Mouse (Mus musculus): ENCODE measurements around the gene Map4k3. TPM values are rescaled to one million over a fixed set of nuclear protein-coding genes. Genes with fewer than 3 reads are reported as not detected.

Gene Map4k3
- polyA plus RNA-seq, 1 experiment from 2014 or later: 13.8 TPM

GRCm38 (mm10) chr17:80635794-80636193 lies 92.5 kb downstream of the Map4k3 start:
- Histone ChIP-seq H3K4me3 (ENCODE audit: low read depth, low read length) (no peak overlapping the region), H3K9me3 (ENCODE audit: control insufficient read depth) (no peaks in the 10 kb centered on the region), H3K4me2 (replicated peaks; ENCODE audit: low read depth) (no peak overlapping the region), H3K27me3 (replicated peaks; ENCODE audit: control insufficient read depth, insufficient read depth, low read length) (no peaks in the 10 kb centered on the region), H3K4me1 (replicated peaks; ENCODE audit: control insufficient read depth, insufficient read depth, low read length) (no peaks in the 10 kb centered on the region), H3K27ac (ENCODE audit: low read depth, low read length) (no peak overlapping the region), H3K36me3 (ENCODE audit: control insufficient read depth, insufficient read depth) (peaks cover 59% of the 10 kb centered on the region), H3K9ac (ENCODE audit: low read depth, low read length) (no peak overlapping the region)
- WGBS: 76% methylated on average over 1 of the region's 1 CpGs
- ATAC-seq: no peak
- no peak for TF ChIP-seq CTCF (IDR thresholded peaks at IDR 0.05; ENCODE audit: low read depth)

- TF ChIP-seq CTCF (IDR thresholded peaks at IDR 0.05; ENCODE audit: low read depth): peak; percentile 15; the same call in 1 of the 2 replicates
- Histone ChIP-seq H3K27ac (ENCODE audit: low read depth, low read length) (no peak overlapping the region), H3K27me3 (replicated peaks; ENCODE audit: control insufficient read depth, insufficient read depth, low read length) (no peaks in the 10 kb centered on the region), H3K4me2 (replicated peaks; ENCODE audit: low read depth) (no peak overlapping the region), H3K4me1 (replicated peaks; ENCODE audit: control insufficient read depth, insufficient read depth, low read length) (no peaks in the 10 kb centered on the region), H3K9me3 (ENCODE audit: control insufficient read depth) (no peaks in the 10 kb centered on the region), H3K36me3 (ENCODE audit: control insufficient read depth, insufficient read depth) (peaks cover 45% of the 10 kb centered on the region), H3K9ac (ENCODE audit: low read depth, low read length) (no peak overlapping the region), H3K4me3 (ENCODE audit: low read depth, low read length) (no peak overlapping the region)
- WGBS: 95% methylated on average over 5 of the region's 5 CpGs
- no peak for ATAC-seq
Observed at GRCm38 (mm10) chr17:80632846-80633245, 95.4 kb downstream of the Map4k3 start.

- H3K9me3 ChIP-seq (ENCODE audit: control insufficient read depth): no peaks in the 10 kb centered on the region
- peak; percentile 71 for ATAC-seq
- peaks cover 43% of the 10 kb centered on the region for H3K36me3 ChIP-seq (ENCODE audit: control insufficient read depth, insufficient read depth)
- H3K27ac ChIP-seq (ENCODE audit: low read depth, low read length): no peak overlapping the region
- no peak for TF ChIP-seq CTCF (IDR thresholded peaks at IDR 0.05; ENCODE audit: low read depth)
- no peak overlapping the region for H3K4me3 ChIP-seq (ENCODE audit: low read depth, low read length)
- no peak overlapping the region for H3K9ac ChIP-seq (ENCODE audit: low read depth, low read length)
- 72% methylated on average over 4 of the region's 4 CpGs for WGBS
- H3K27me3 ChIP-seq (replicated peaks; ENCODE audit: control insufficient read depth, insufficient read depth, low read length): no peaks in the 10 kb centered on the region
- H3K4me1 ChIP-seq (replicated peaks; ENCODE audit: control insufficient read depth, insufficient read depth, low read length): no peaks in the 10 kb centered on the region
- H3K4me2 ChIP-seq (replicated peaks; ENCODE audit: low read depth): no peak overlapping the region
Observed at GRCm38 (mm10) chr17:80632354-80632753, 95.9 kb downstream of the Map4k3 start.

- Histone ChIP-seq H3K4me2 (replicated peaks; ENCODE audit: low read depth) (no peak overlapping the region), H3K4me1 (replicated peaks; ENCODE audit: control insufficient read depth, insufficient read depth, low read length) (no peaks in the 10 kb centered on the region), H3K27me3 (replicated peaks; ENCODE audit: control insufficient read depth, insufficient read depth, low read length) (no peaks in the 10 kb centered on the region), H3K4me3 (ENCODE audit: low read depth, low read length) (no peak overlapping the region), H3K36me3 (ENCODE audit: control insufficient read depth, insufficient read depth) (peaks cover 42% of the 10 kb centered on the region), H3K9me3 (ENCODE audit: control insufficient read depth) (no peaks in the 10 kb centered on the region), H3K9ac (ENCODE audit: low read depth, low read length) (no peak overlapping the region), H3K27ac (ENCODE audit: low read depth, low read length) (no peak overlapping the region)
- no peak for ATAC-seq
- TF ChIP-seq CTCF (IDR thresholded peaks at IDR 0.05; ENCODE audit: low read depth): 0 out of 2 replicates have a peak, but pooled peaks have one; percentile 6
- 93% methylated on average over 3 of the region's 3 CpGs for whole genome bisulfite sequencing
Observed at GRCm38 (mm10) chr17:80631028-80631427, 97.3 kb downstream of the Map4k3 start.

GRCm38 (mm10) chr17:80624979-80625378 lies 103.3 kb downstream of the Map4k3 start:
- H3K9ac ChIP-seq (ENCODE audit: low read depth, low read length): no peak overlapping the region
- H3K9me3 ChIP-seq (ENCODE audit: control insufficient read depth): no peaks in the 10 kb centered on the region
- H3K4me3 ChIP-seq (ENCODE audit: low read depth, low read length): no peak overlapping the region
- no peak for TF ChIP-seq CTCF (IDR thresholded peaks at IDR 0.05; ENCODE audit: low read depth)
- peaks cover 5% of the 10 kb centered on the region; the same call in 1 of the 2 replicates for H3K36me3 ChIP-seq (ENCODE audit: control insufficient read depth, insufficient read depth)
- H3K4me2 ChIP-seq (replicated peaks; ENCODE audit: low read depth): no peak overlapping the region
- ATAC-seq: no peak
- H3K4me1 ChIP-seq (replicated peaks; ENCODE audit: control insufficient read depth, insufficient read depth, low read length): no peaks in the 10 kb centered on the region
- H3K27ac ChIP-seq (ENCODE audit: low read depth, low read length): no peak overlapping the region
- no peaks in the 10 kb centered on the region for H3K27me3 ChIP-seq (replicated peaks; ENCODE audit: control insufficient read depth, insufficient read depth, low read length)

GRCm38 (mm10) chr17:80621691-80622090 lies 106.6 kb downstream of the Map4k3 start:
- peaks cover 18% of the 10 kb centered on the region for H3K36me3 ChIP-seq (ENCODE audit: control insufficient read depth, insufficient read depth)
- H3K27me3 ChIP-seq (replicated peaks; ENCODE audit: control insufficient read depth, insufficient read depth, low read length): no peaks in the 10 kb centered on the region
- no peak for TF ChIP-seq CTCF (IDR thresholded peaks at IDR 0.05; ENCODE audit: low read depth)
- no peak overlapping the region for H3K9ac ChIP-seq (ENCODE audit: low read depth, low read length)
- no peak overlapping the region for H3K27ac ChIP-seq (ENCODE audit: low read depth, low read length)
- WGBS: 85% methylated on average over 4 of the region's 4 CpGs
- no peaks in the 10 kb centered on the region for H3K9me3 ChIP-seq (ENCODE audit: control insufficient read depth)
- H3K4me2 ChIP-seq (replicated peaks; ENCODE audit: low read depth): no peak overlapping the region
- no peak for ATAC-seq
- no peak overlapping the region for H3K4me3 ChIP-seq (ENCODE audit: low read depth, low read length)
- H3K4me1 ChIP-seq (replicated peaks; ENCODE audit: control insufficient read depth, insufficient read depth, low read length): no peaks in the 10 kb centered on the region

Data from intestine, postnatal 0 days (tissue).